Mouse (Mus musculus) T-helper 2 cell (primary cell): ENCODE data around the gene Mettl15.

ENCODE experiments used
- in situ Hi-C: fragments of 300-600 bp; cut with MboI, MseI; formaldehyde crosslinking; loops from one replicate; pipeline ENCODE4 v1.15.1; 2025; ENCODE audit warnings: high pct_unique_total_duplicates

The Mettl15 gene

GRCm38 (mm10) chr2:109182993-109183392 lies 97.6 kb downstream of the Mettl15 start:
- in situ Hi-C loops, result loop anchor here (5.0 kb wide), 1 partner anchor 39 kb away; no protein-coding TSS in a partner anchor

- in situ Hi-C loops, result no loop called here
Measured at GRCm38 (mm10) chr2:109158509-109158908, 122.0 kb downstream of the Mettl15 start.

- in situ Hi-C loops, result no loop called here
Measured at GRCm38 (mm10) chr2:109156131-109156530, 124.4 kb downstream of the Mettl15 start.

- in situ Hi-C loops, result no loop called here
Measured at GRCm38 (mm10) chr2:109153402-109154050, 127.0 kb downstream of the Mettl15 start.

GRCm38 (mm10) chr2:109147292-109147691 lies 133.3 kb downstream of the Mettl15 start:
- in situ Hi-C loops, result no loop called here

GRCm38 (mm10) chr2:109144410-109144809 lies 136.1 kb downstream of the Mettl15 start:
- in situ Hi-C loops, result no loop called here

- in situ Hi-C loops, result no loop called here
Measured at GRCm38 (mm10) chr2:109140330-109140729, 140.2 kb downstream of the Mettl15 start.

- in situ Hi-C loops, result no loop called here
Measured at GRCm38 (mm10) chr2:109137276-109137675, 143.3 kb downstream of the Mettl15 start.

GRCm38 (mm10) chr2:109130718-109131117 lies 149.8 kb downstream of the Mettl15 start:
- in situ Hi-C loops, result no loop called here

GRCm38 (mm10) chr2:109129921-109130320 lies 150.6 kb downstream of the Mettl15 start:
- in situ Hi-C loops, result loop anchor here (10.0 kb wide), 1 partner anchor 665 kb away; no protein-coding TSS in a partner anchor

- in situ Hi-C loops, result no loop called here
Measured at GRCm38 (mm10) chr2:109105773-109106484, 174.6 kb downstream of the Mettl15 start.

- in situ Hi-C loops, result no loop called here
Measured at GRCm38 (mm10) chr2:109049686-109050085, 230.9 kb downstream of the Mettl15 start.
